Mouse (Mus musculus) lung, postnatal 0 days (tissue): Measurements from ENCODE around the gene Mob4.

Experiments used
- CTCF ChIP-seq: IDR thresholded peaks from 2 replicates; pipeline ENCODE4 v1.5.1; 2016; ENCODE audit warnings: antibody characterized with exemption, mild to moderate bottlenecking
- EP300 ChIP-seq: IDR thresholded peaks from 2 replicates; pipeline ENCODE4 v1.6.1; 2016; ENCODE audit warnings: antibody characterized with exemption, mild to moderate bottlenecking, control low read depth

DNA sequence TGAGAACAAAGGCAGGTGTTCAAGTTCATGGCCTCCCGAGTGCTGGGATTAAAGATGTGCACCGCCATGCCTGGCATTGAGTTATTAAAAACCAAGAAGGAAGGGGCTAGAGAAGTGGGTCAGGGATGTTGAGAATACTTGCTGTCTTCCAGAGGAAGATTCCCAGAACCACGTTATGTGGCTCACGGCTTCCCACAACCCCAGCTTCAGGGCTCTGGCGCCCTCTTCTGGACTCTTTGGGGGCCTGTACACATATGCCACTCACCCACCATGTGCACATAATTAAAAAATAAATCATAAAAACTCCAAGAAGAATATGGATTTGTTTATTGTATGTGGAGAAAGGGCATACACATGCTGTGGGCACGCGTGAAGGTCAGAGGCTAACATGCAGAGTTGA is 30.9 kb downstream of the Mob4 start:
- TF ChIP-seq CTCF (peak; percentile 54), EP300 (no peak)
